Mouse (Mus musculus): ENCODE data around the gene Gpn2.

DNA sequence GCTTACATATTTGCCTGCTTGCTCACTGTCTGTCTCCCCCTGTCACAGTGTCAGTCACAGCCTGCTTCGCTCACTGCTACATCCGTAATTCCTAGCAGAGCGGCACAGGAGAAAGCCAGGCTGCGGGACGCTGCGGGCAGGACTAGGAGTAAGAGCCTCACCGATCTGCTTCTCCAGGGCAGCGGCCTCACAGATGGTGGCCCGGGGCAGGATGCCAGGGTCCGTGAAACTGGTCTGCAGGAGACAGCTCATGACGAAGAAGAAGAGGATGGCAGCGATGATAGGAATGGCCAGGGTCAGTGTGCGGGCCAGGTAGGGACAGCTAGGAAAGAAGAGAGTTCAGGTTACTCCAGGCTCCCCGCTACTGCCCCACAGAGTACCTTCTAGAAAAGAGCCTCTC lies 42.9 kb downstream of the Gpn2 start:
- no peak for TF ChIP-seq MAX (IDR thresholded peaks at IDR 0.05; ENCODE audit: low read depth)
- no peak for TF ChIP-seq TCF12 (IDR thresholded peaks at IDR 0.05; ENCODE audit: insufficient read depth, poor library complexity, severe bottlenecking)
- TF ChIP-seq CEBPB (IDR thresholded peaks at IDR 0.05; ENCODE audit: insufficient read depth, poor library complexity, severe bottlenecking): no peak
- no peak for TF ChIP-seq MYOD1 (IDR thresholded peaks at IDR 0.05; ENCODE audit: control insufficient read depth in 1 of 3, insufficient read length in 2 of 3, low read depth in 2 of 3)
- no peak for TF ChIP-seq POLR2A (IDR thresholded peaks at IDR 0.05; ENCODE audit: insufficient read length, low read depth)
